Mouse (Mus musculus): ENCODE results near the gene Micall2.

DNA sequence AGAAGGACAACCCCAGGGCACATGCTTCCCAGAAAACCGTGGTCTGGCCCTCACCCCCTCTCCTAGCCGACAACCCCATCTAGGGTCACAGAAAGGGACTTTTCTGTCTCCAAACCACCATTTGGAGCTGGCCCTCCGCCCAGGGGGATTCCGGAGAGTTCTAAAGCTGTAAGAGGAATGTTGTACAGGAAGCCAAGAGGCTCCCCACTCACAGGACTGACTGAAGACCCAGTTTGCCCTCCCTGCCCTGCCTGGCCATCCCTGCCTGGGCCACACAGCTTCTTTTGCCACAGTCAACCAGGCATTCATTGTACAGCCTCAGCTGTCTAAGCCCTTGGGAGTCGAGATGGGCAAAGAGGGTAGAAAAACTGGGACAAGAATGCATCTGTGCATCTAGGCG is 17.6 kb downstream of the Micall2 start:
- TF ChIP-seq CTCF (IDR thresholded peaks at IDR 0.05; ENCODE audit: low read depth) (no peak), EP300 (IDR thresholded peaks at IDR 0.05; ENCODE audit: low read depth) (no peak)

All from heart, postnatal 0 days (tissue).